Mouse (Mus musculus): ENCODE measurements around the gene Acyp1. TPM values are rescaled to one million over a fixed set of nuclear protein-coding genes. Genes with fewer than 3 reads are reported as not detected.

The Acyp1 gene
- polyA plus RNA-seq, 1 experiment from 2014 or later, result 48.4 TPM

DNA sequence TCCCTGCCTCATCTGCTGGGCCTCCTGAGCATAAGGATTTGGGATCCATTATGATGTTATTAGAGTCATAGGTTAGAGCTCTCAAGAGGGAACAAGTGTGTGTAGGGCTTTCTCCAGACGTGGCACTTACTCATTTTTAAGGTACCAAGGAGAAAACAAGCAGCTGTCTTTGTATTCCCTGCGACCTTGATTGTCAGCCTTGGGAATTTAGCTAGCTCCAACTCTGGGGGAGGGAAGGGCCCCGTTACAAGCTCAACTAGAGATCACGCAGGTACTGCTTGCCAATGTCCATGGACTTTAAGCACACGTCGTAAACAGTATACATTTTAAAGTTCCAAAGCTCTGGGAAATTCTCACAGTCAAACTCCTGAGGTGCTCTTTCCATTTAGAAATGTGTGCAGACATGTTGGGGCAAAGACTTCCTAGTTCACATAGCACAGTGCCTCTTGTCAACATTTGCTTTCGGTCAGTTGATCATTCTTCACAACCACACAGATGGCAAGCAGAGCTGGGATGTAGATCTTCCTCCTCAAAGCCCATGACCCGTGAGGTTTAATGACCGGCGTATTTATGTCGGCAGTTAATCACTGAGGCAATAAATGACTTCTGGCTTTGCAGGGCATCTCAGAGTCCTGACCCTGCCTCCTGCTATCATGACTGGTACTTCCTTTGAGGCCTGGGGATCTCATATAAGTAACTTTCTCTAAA is 10.0 kb upstream of the Acyp1 start:
- Histone ChIP-seq H3K27me3 (ENCODE audit: control insufficient read depth, insufficient read depth, low read depth, low read length) (no peaks in the 10 kb centered on the region), H3K36me3 (ENCODE audit: control insufficient read depth, insufficient read depth, low read length) (peaks cover 18% of the 10 kb centered on the region), H3K4me2 (ENCODE audit: low read length) (no peak overlapping the region), H3K4me3 (ENCODE audit: low read depth, low read length) (no peak overlapping the region), H3K27ac (ENCODE audit: low read length) (no peak overlapping the region), H3K9ac (ENCODE audit: low read depth, low read length) (no peak overlapping the region), H3K4me1 (ENCODE audit: control insufficient read depth, insufficient read depth, low read length) (no peaks in the 10 kb centered on the region), H3K9me3 (replicated peaks; ENCODE audit: control insufficient read depth, low read length, poor library complexity, severe bottlenecking) (peaks cover 7% of the 10 kb centered on the region; the same call in 1 of the 2 replicates)
- 92% methylated on average over 11 of the region's 11 CpGs for WGBS
- no peak for ATAC-seq

DNA sequence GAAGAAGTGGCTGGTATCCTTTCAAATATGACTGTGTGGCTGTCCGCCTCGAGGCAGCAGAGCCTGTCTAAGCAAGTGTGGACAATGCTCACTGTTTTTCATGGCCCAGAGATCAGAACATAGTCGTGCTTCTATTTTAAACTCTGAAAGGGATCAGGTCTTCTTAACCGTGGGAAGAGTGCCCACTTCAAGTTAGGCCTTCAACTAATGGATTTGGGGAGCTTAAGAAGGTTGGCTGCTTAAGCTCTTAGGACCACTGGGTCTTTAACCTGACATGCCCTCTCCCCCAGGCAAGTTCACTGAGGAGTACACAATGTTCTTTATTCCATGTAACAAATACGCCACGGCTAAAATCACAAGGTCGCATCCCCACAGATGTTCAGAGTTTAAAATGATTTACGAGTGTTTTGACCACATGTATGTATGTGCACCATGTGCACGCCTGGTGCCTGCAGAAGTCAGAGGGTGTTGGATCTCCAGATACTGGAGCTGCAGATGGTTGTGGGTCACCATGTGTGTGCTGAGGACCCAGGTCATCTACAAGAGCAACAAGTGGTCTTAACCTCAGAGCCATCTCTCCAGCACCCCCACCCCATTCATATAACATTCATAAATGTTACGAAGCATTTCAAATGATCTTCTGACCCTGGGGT is 9.2 kb upstream of the Acyp1 start:
- no peaks in the 10 kb centered on the region for H3K4me1 ChIP-seq (ENCODE audit: control insufficient read depth, insufficient read depth, low read length)
- 68% methylated on average over 10 of the region's 10 CpGs for WGBS
- no peak for ATAC-seq
- H3K27me3 ChIP-seq (ENCODE audit: control insufficient read depth, insufficient read depth, low read depth, low read length), result no peaks in the 10 kb centered on the region
- H3K9ac ChIP-seq (ENCODE audit: low read depth, low read length), result no peak overlapping the region
- H3K27ac ChIP-seq (ENCODE audit: low read length), result no peak overlapping the region
- H3K9me3 ChIP-seq (replicated peaks; ENCODE audit: control insufficient read depth, low read length, poor library complexity, severe bottlenecking), result peaks cover 7% of the 10 kb centered on the region; the same call in 1 of the 2 replicates
- no peak overlapping the region for H3K4me3 ChIP-seq (ENCODE audit: low read depth, low read length)
- H3K36me3 ChIP-seq (ENCODE audit: control insufficient read depth, insufficient read depth, low read length), result peaks cover 16% of the 10 kb centered on the region
- no peak overlapping the region for H3K4me2 ChIP-seq (ENCODE audit: low read length)

DNA sequence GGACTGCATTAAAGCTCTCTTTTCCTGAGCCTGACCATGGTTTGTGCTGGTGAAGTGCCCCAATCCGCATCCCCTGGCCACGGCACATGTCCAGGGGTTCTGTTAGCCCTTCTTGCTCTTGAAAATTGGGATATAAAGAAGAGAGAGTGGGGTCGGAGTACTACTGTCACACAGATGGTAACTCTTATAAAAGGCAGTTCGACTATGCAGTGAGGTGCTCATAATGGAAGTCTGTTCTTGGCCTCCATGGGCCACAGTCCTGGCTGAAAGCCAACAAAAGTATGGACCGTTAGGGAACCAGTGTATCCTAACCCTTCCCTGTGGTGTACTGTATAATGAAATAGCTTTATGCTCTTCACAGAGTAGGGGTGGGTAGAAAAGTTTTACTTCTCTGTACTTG is 8.7 kb upstream of the Acyp1 start:
- H3K36me3 ChIP-seq (ENCODE audit: control insufficient read depth, insufficient read depth, low read length), result peaks cover 15% of the 10 kb centered on the region
- no peak overlapping the region for H3K27ac ChIP-seq (ENCODE audit: low read length)
- no peaks in the 10 kb centered on the region for H3K4me1 ChIP-seq (ENCODE audit: control insufficient read depth, insufficient read depth, low read length)
- H3K4me3 ChIP-seq (ENCODE audit: low read depth, low read length), result no peak overlapping the region
- H3K4me2 ChIP-seq (ENCODE audit: low read length), result no peak overlapping the region
- 81% methylated on average over 5 of the region's 5 CpGs for WGBS
- no peak for ATAC-seq
- H3K9ac ChIP-seq (ENCODE audit: low read depth, low read length), result no peak overlapping the region
- H3K9me3 ChIP-seq (replicated peaks; ENCODE audit: control insufficient read depth, low read length, poor library complexity, severe bottlenecking), result peaks cover 7% of the 10 kb centered on the region; the same call in 1 of the 2 replicates
- no peaks in the 10 kb centered on the region for H3K27me3 ChIP-seq (ENCODE audit: control insufficient read depth, insufficient read depth, low read depth, low read length)

DNA sequence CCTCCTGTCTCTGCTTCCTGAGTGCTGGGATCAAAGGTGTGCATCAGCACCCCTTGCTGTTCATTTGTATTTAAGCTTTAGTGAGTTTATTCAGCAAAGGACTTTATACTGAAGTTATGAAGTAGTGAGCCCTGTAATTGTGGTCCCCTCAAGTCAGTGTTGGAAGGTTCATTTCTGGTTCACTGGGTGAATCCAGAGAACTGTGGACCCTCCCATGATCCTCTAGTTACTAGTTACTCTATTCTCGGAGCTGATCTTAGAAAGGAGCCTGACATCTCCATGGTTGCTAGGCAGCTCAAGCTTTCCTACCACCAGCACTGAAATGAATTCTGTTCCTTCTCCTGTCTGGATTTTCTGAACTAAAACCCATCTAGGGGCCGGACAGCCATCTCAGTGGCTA is 7.3 kb upstream of the Acyp1 start:
- no peak for ATAC-seq
- Histone ChIP-seq H3K4me1 (ENCODE audit: control insufficient read depth, insufficient read depth, low read length) (no peaks in the 10 kb centered on the region), H3K36me3 (ENCODE audit: control insufficient read depth, insufficient read depth, low read length) (peaks cover 2% of the 10 kb centered on the region; the same call in 1 of the 2 replicates), H3K9ac (ENCODE audit: low read depth, low read length) (no peak overlapping the region), H3K9me3 (replicated peaks; ENCODE audit: control insufficient read depth, low read length, poor library complexity, severe bottlenecking) (peaks cover 7% of the 10 kb centered on the region; the same call in 1 of the 2 replicates), H3K27ac (ENCODE audit: low read length) (no peak overlapping the region), H3K27me3 (ENCODE audit: control insufficient read depth, insufficient read depth, low read depth, low read length) (no peaks in the 10 kb centered on the region), H3K4me3 (ENCODE audit: low read depth, low read length) (no peak overlapping the region), H3K4me2 (ENCODE audit: low read length) (no peak overlapping the region)
- WGBS, result 86% methylated on average over 2 of the region's 2 CpGs

DNA sequence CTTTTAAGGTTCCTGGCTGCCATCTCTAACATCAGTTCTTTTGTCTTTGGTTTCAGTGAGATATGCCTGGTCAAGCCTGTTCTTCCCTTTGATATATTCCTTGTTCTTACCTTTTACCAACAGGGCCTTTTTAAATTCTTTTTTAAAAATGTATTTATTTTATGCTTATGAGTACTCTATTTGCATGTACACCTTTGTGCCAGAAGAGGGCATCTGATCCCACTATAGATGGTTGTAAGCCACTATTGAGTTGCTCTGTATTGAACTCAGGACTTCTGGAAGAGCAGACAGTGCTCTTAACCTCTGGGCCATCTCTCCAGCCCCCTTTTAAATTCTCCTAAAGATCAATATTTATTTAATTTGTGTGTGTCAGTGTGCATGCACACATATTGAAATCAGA is 4.7 kb upstream of the Acyp1 start:
- Histone ChIP-seq H3K4me1 (ENCODE audit: control insufficient read depth, insufficient read depth, low read length) (0 out of 2 replicates have a peak, but pooled peaks cover 5% of the 10 kb centered on the region), H3K9ac (ENCODE audit: low read depth, low read length) (no peak overlapping the region), H3K27me3 (ENCODE audit: control insufficient read depth, insufficient read depth, low read depth, low read length) (no peaks in the 10 kb centered on the region), H3K27ac (ENCODE audit: low read length) (no peak overlapping the region), H3K4me3 (ENCODE audit: low read depth, low read length) (no peak overlapping the region), H3K36me3 (ENCODE audit: control insufficient read depth, insufficient read depth, low read length) (no peaks in the 10 kb centered on the region), H3K9me3 (replicated peaks; ENCODE audit: control insufficient read depth, low read length, poor library complexity, severe bottlenecking) (peaks cover 7% of the 10 kb centered on the region; the same call in 1 of the 2 replicates), H3K4me2 (ENCODE audit: low read length) (no peak overlapping the region)
- no peak for ATAC-seq

DNA sequence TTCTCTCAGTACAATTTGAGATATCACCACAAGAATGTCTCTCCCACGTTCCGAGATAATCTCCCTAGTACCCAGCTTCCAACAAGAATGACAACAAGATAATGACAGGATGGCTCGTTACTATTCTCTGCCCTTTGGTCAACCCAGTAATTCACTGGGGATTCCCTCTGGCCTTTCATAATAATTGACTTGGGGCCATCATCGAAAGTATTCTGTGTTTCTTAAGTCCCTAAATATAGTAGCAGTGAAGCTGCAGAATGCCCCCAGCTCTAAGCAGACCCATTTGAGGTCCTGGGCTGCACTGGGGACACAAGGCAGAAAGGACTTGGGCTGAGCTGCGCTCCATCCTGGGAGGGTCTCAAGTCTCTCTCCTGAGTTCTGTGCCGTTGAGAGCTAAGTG is 4.0 kb upstream of the Acyp1 start:
- H3K4me3 ChIP-seq (ENCODE audit: low read depth, low read length), result no peak overlapping the region
- 81% methylated on average over 6 of the region's 6 CpGs for WGBS
- no peaks in the 10 kb centered on the region for H3K36me3 ChIP-seq (ENCODE audit: control insufficient read depth, insufficient read depth, low read length)
- no peak for ATAC-seq
- no peak overlapping the region for H3K27ac ChIP-seq (ENCODE audit: low read length)
- no peaks in the 10 kb centered on the region for H3K27me3 ChIP-seq (ENCODE audit: control insufficient read depth, insufficient read depth, low read depth, low read length)
- 0 out of 2 replicates have a peak, but pooled peaks cover 5% of the 10 kb centered on the region for H3K4me1 ChIP-seq (ENCODE audit: control insufficient read depth, insufficient read depth, low read length)
- H3K9ac ChIP-seq (ENCODE audit: low read depth, low read length), result no peak overlapping the region
- peaks cover 7% of the 10 kb centered on the region; the same call in 1 of the 2 replicates for H3K9me3 ChIP-seq (replicated peaks; ENCODE audit: control insufficient read depth, low read length, poor library complexity, severe bottlenecking)
- H3K4me2 ChIP-seq (ENCODE audit: low read length), result no peak overlapping the region

DNA sequence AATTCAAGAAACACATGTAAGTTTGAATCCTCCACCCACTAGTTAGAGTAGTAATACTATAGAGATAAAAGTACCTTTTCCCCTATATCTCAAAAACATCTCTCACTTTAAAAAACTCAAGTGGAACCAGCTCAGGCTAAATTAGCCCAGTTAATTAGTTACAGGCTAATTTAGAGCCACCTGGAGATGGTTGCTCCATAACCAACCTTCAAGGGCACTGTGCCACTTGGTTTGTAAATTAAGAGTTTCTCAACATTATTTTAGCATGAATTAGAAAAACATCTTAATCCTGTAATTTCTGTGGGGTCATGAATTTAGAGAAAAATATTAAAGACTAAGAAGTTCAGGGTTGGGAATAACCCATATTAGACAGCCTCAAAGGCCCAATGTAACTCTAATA is 3.3 kb upstream of the Acyp1 start:
- Histone ChIP-seq H3K4me2 (ENCODE audit: low read length) (no peak overlapping the region), H3K9ac (ENCODE audit: low read depth, low read length) (no peak overlapping the region), H3K27ac (ENCODE audit: low read length) (no peak overlapping the region), H3K4me1 (ENCODE audit: control insufficient read depth, insufficient read depth, low read length) (0 out of 2 replicates have a peak, but pooled peaks cover 5% of the 10 kb centered on the region), H3K27me3 (ENCODE audit: control insufficient read depth, insufficient read depth, low read depth, low read length) (no peaks in the 10 kb centered on the region), H3K4me3 (ENCODE audit: low read depth, low read length) (no peak overlapping the region), H3K9me3 (replicated peaks; ENCODE audit: control insufficient read depth, low read length, poor library complexity, severe bottlenecking) (peaks cover 7% of the 10 kb centered on the region; the same call in 1 of the 2 replicates), H3K36me3 (ENCODE audit: control insufficient read depth, insufficient read depth, low read length) (no peaks in the 10 kb centered on the region)
- no peak for ATAC-seq

DNA sequence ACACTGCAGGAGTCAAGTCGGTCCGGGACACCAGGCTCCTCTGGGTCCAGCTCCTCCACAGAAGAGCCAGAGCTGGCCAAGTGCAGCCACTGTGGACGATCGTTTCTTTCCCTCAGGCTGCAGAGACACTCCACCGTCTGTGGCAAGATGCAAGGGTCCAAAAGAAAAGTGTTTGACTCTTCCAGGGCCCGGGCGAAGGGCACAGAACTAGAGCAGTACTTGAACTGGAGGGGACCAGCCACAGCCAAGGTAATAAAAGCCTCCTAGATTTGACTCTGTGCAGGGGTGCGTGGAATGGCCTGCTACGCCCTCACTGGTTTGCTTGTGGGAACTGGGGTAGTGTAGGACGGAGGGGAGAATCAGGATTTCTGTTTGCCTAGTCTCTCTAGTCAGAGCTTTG is 2.4 kb upstream of the Acyp1 start:
- Histone ChIP-seq H3K4me3 (ENCODE audit: low read depth, low read length) (no peak overlapping the region), H3K36me3 (ENCODE audit: control insufficient read depth, insufficient read depth, low read length) (no peaks in the 10 kb centered on the region), H3K9me3 (replicated peaks; ENCODE audit: control insufficient read depth, low read length, poor library complexity, severe bottlenecking) (peaks cover 7% of the 10 kb centered on the region; the same call in 1 of the 2 replicates), H3K27ac (ENCODE audit: low read length) (no peak overlapping the region), H3K27me3 (ENCODE audit: control insufficient read depth, insufficient read depth, low read depth, low read length) (no peaks in the 10 kb centered on the region), H3K9ac (ENCODE audit: low read depth, low read length) (no peak overlapping the region), H3K4me1 (ENCODE audit: control insufficient read depth, insufficient read depth, low read length) (0 out of 2 replicates have a peak, but pooled peaks cover 5% of the 10 kb centered on the region), H3K4me2 (ENCODE audit: low read length) (no peak overlapping the region)
- WGBS, result 81% methylated on average over 10 of the region's 10 CpGs
- ATAC-seq, result no peak

Measured in midbrain, embryonic 16.5 days (tissue).